Mouse (Mus musculus) brown adipose tissue, adult 24 weeks (tissue): ENCODE results near the gene Mettl1. TPM values are rescaled to one million over a fixed set of nuclear protein-coding genes. Genes with fewer than 3 reads are reported as not detected.
A peak's percentile ranks its signal among the peaks of the same experiment; 100 is the strongest.

Experiments
- H3K27ac ChIP-seq: fragments of 200-500 bp; replicated peaks from 2 replicates; pipeline ENCODE4 v1.5.1; 2012; ENCODE audit warnings: low read depth, mild to moderate bottlenecking, low read length
- H3K4me1 ChIP-seq: fragments of 200-500 bp; 2 replicates; pipeline ENCODE4 v1.6.1; 2012; ENCODE audit warnings: low read length, mixed read lengths; ENCODE audit not compliant: control insufficient read depth, insufficient read depth, insufficient read length
- H3K4me3 ChIP-seq: fragments of 200-500 bp; 2 replicates; pipeline ENCODE4 v1.5.1; 2012; ENCODE audit warnings: low read depth, mild to moderate bottlenecking, low read length, moderate library complexity; ENCODE audit not compliant: insufficient read depth
- polyA plus RNA-seq: library from polyadenylated mRNA; stranded (reverse); fragments of >200 nt; gene quantifications from 2 replicates; pipeline ENCODE4 v1.2.4, GENCODE M21; 2012; ENCODE audit not compliant: missing spikeins, insufficient read depth, insufficient read length

Mettl1 gene
- polyA plus RNA-seq, 1 experiment = 10.4 TPM

- no peak overlapping the region for H3K27ac ChIP-seq
- H3K4me3 ChIP-seq = no peak overlapping the region
- H3K4me1 ChIP-seq = 0 out of 2 replicates have a peak, but pooled peaks cover 3% of the 10 kb centered on the region
Measured at GRCm38 (mm10) chr10:127036273-127036672, 4.9 kb upstream of the Mettl1 start.

GRCm38 (mm10) chr10:127037641-127038040 is 3.6 kb upstream of the Mettl1 start:
- Histone ChIP-seq H3K4me3 (no peak overlapping the region), H3K27ac (no peak overlapping the region), H3K4me1 (0 out of 2 replicates have a peak, but pooled peaks cover 3% of the 10 kb centered on the region)

- no peak overlapping the region for H3K27ac ChIP-seq
- H3K4me3 ChIP-seq = peak overlapping the region; percentile 96
- H3K4me1 ChIP-seq = 0 out of 2 replicates have a peak, but pooled peaks cover 3% of the 10 kb centered on the region
Measured at GRCm38 (mm10) chr10:127040569-127041214, 522 bp upstream of the Mettl1 start.

- H3K4me1 ChIP-seq = 0 out of 2 replicates have a peak, but pooled peaks cover 3% of the 10 kb centered on the region
- no peak overlapping the region for H3K27ac ChIP-seq
- H3K4me3 ChIP-seq = peak overlapping the region; percentile 96
Measured at GRCm38 (mm10) chr10:127041774-127042338, 642 bp downstream of the Mettl1 start.

- no peak overlapping the region for H3K27ac ChIP-seq
- H3K4me3 ChIP-seq = peak overlapping the region; percentile 96
- H3K4me1 ChIP-seq = 0 out of 2 replicates have a peak, but pooled peaks cover 3% of the 10 kb centered on the region
Measured at GRCm38 (mm10) chr10:127042468-127043115, 1.4 kb downstream of the Mettl1 start.

GRCm38 (mm10) chr10:127043187-127043586 is 2.0 kb downstream of the Mettl1 start:
- no peak overlapping the region for H3K27ac ChIP-seq

GRCm38 (mm10) chr10:127047954-127048353 is 6.7 kb downstream of the Mettl1 start, which contains the start of gene Cyp27b1:
Gene Cyp27b1 (plus strand): TSS chr10:127048250.
- Histone ChIP-seq H3K4me3 (peak within 1 kb of the TSS; percentile 39), H3K4me1 (peaks cover 6% of the 10 kb centered on the region), H3K27ac (no peak within 1 kb of the TSS)

More at GRCm38 (mm10) chr10:127043187-127043586, 2.0 kb downstream of the Mettl1 start:
- no peak overlapping the region; the same call in 1 of the 2 replicates for H3K4me3 ChIP-seq
- H3K4me1 ChIP-seq = 0 out of 2 replicates have a peak, but pooled peaks cover 3% of the 10 kb centered on the region

- Histone ChIP-seq H3K4me1 (peaks cover 6% of the 10 kb centered on the region), H3K27ac (no peak overlapping the region), H3K4me3 (peak overlapping the region; percentile 39)
Measured at GRCm38 (mm10) chr10:127048608-127049394, 7.6 kb downstream of the Mettl1 start.

- Histone ChIP-seq H3K4me3 (peak overlapping the region; percentile 39), H3K27ac (no peak overlapping the region), H3K4me1 (peaks cover 6% of the 10 kb centered on the region)
Measured at GRCm38 (mm10) chr10:127049395-127050118, 8.3 kb downstream of the Mettl1 start.

GRCm38 (mm10) chr10:127050119-127050474 is 8.9 kb downstream of the Mettl1 start:
- peaks cover 6% of the 10 kb centered on the region for H3K4me1 ChIP-seq
- H3K4me3 ChIP-seq = no peak overlapping the region
- H3K27ac ChIP-seq = no peak overlapping the region

GRCm38 (mm10) chr10:127054646-127055045 is 13.4 kb downstream of the Mettl1 start:
- H3K4me1 ChIP-seq = no peaks in the 10 kb centered on the region
- H3K27ac ChIP-seq = no peak overlapping the region
- H3K4me3 ChIP-seq = no peak overlapping the region

- no peak overlapping the region for H3K4me3 ChIP-seq
- H3K27ac ChIP-seq = no peak overlapping the region
- H3K4me1 ChIP-seq = no peaks in the 10 kb centered on the region
Measured at GRCm38 (mm10) chr10:127055406-127055805, 14.2 kb downstream of the Mettl1 start.

- Histone ChIP-seq H3K4me3 (no peak overlapping the region), H3K27ac (no peak overlapping the region), H3K4me1 (no peaks in the 10 kb centered on the region)
Measured at GRCm38 (mm10) chr10:127056490-127056889, 15.3 kb downstream of the Mettl1 start.

- Histone ChIP-seq H3K4me1 (no peaks in the 10 kb centered on the region), H3K27ac (no peak overlapping the region), H3K4me3 (peak overlapping the region; percentile 27)
Measured at GRCm38 (mm10) chr10:127058161-127058560, 16.9 kb downstream of the Mettl1 start.
